Mouse (Mus musculus) liver, postnatal 0 days (tissue): ENCODE data around the gene Rhbdl2.

Experiments
- CTCF ChIP-seq: sonication (generic); IDR thresholded peaks from 2 replicates; pipeline ENCODE4 v1.5.1; 2016; ENCODE audit warnings: antibody characterized with exemption, low read depth
- EP300 ChIP-seq: IDR thresholded peaks from 2 replicates; pipeline ENCODE4 v1.6.1; 2016; ENCODE audit warnings: antibody characterized with exemption, low read depth, mild to moderate bottlenecking

DNA sequence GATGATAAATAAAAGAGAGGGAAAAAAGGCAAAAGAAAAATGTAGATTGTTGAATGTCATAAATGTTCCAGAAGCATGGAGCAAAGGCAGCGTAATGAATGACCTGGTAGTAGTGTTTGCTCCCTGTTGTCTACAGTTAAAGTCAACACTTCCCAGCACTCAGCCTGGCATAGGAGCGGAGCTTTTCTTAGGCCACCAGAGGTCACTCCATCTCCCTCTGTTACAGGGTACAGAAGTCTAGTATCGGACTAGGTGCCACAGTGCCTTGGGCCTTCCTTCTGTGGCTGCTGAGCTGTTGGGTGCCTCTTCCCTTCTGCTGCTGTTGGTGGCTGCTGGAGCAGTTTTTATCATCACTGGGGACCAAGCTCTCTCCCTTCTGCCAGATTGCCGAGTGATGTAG is 29.4 kb upstream of the Rhbdl2 start:
- TF ChIP-seq EP300 (no peak), CTCF (peak; percentile 55)
